Mouse (Mus musculus) intestine, embryonic 14.5 days (tissue): ENCODE results near the gene Ddr1. TPM values are rescaled to one million over a fixed set of nuclear protein-coding genes. Genes with fewer than 3 reads are reported as not detected.

Source experiments
- ATAC-seq: fragments of 200-750 bp; cut with Nextera tagmentation; replicated peaks from 2 replicates; pipeline ENCODE4 v1.8.0; 2017; ENCODE audit warnings: low read depth, moderate number of reproducible peaks, moderate TSS enrichment, moderate library complexity; ENCODE audit not compliant: low FRiP score, low TSS enrichment
- DNase-seq: peaks from one replicate; pipeline ENCODE4 v3.0.0-alpha.2; 2018; ENCODE audit warnings: low spot score
- H3K27ac ChIP-seq: fragments of 300-500 bp; sonication (generic); 2 replicates; pipeline ENCODE4 v1.5.1; 2014; ENCODE audit warnings: low read depth, mild to moderate bottlenecking, control low read depth
- H3K27me3 ChIP-seq: fragments of 300-500 bp; sonication (generic); replicated peaks from 2 replicates; pipeline ENCODE4 v1.6.1; 2014; ENCODE audit warnings: low read length, control low read depth; ENCODE audit not compliant: control insufficient read depth, insufficient read depth
- H3K36me3 ChIP-seq: fragments of 300-500 bp; sonication (generic); 2 replicates; pipeline ENCODE4 v1.6.1; 2014; ENCODE audit warnings: low read length, control low read depth; ENCODE audit not compliant: control insufficient read depth, insufficient read depth
- H3K4me1 ChIP-seq: fragments of 300-500 bp; sonication (generic); replicated peaks from 2 replicates; pipeline ENCODE4 v1.6.1; 2014; ENCODE audit warnings: low read length, control low read depth, mixed read lengths; ENCODE audit not compliant: control insufficient read depth, insufficient read depth
- H3K4me2 ChIP-seq: fragments of 300-500 bp; sonication (generic); 2 replicates; pipeline ENCODE4 v1.6.1; 2014; ENCODE audit warnings: low read length
- H3K4me3 ChIP-seq: fragments of 300-500 bp; sonication (generic); 2 replicates; pipeline ENCODE4 v1.5.1; 2014; ENCODE audit warnings: low read depth, low read length, control low read depth, mixed read lengths
- H3K9ac ChIP-seq: fragments of 300-500 bp; sonication (generic); 2 replicates; pipeline ENCODE4 v1.6.1; 2014; ENCODE audit warnings: mild to moderate bottlenecking, low read length
- H3K9me3 ChIP-seq: fragments of 300-500 bp; sonication (generic); 2 replicates; pipeline ENCODE4 v1.6.1; 2016; ENCODE audit warnings: low read length, control low read depth; ENCODE audit not compliant: control insufficient read depth
- WGBS: fragments of 180-500 bp; shearing (Covaris S2); extraction: QIAGEN DNeasy Blood & Tissue Kit; methylation state at CpG from one replicate; pipeline ENCODE4 v1.1.7; 2014; 5-methylcytosine and 5-hydroxymethylcytosine counted together
- polyA plus RNA-seq: library from polyadenylated mRNA; unstranded; fragments of >200 nt; fragmentation: Nextera tagmentation; extraction: Ambion mirVana; gene quantifications from 2 replicates; pipeline ENCODE4 v1.2.1, GENCODE M21; 2014

The Ddr1 gene
- 44.6 and 45.1 TPM in 2 replicates for polyA plus RNA-seq

GRCm38 (mm10) chr17:35704621-35705464, at the start of gene Ddr1:
TSS of gene Ddr1 (minus strand) at chr17:35704621.
- peak; percentile 17; the same call in 1 of the 2 replicates for ATAC-seq
- peak; percentile 80 for DNase-seq
- peak within 1 kb of the TSS; percentile 34 for H3K4me3 ChIP-seq
- WGBS: 9% methylated on average over 19 of the region's 19 CpGs
- H3K36me3 ChIP-seq: no peaks in the 10 kb centered on the region
- peak within 1 kb of the TSS; percentile 40 for H3K9ac ChIP-seq
- no peaks in the 10 kb centered on the region for H3K27me3 ChIP-seq
- H3K4me2 ChIP-seq: peak within 1 kb of the TSS; percentile 54
- H3K27ac ChIP-seq: peak within 1 kb of the TSS; percentile 93
- H3K9me3 ChIP-seq: no peaks in the 10 kb centered on the region
- H3K4me1 ChIP-seq: peaks cover 11% of the 10 kb centered on the region

- Histone ChIP-seq H3K4me1 (no peaks in the 10 kb centered on the region), H3K9ac (no peak overlapping the region), H3K27ac (no peak overlapping the region), H3K27me3 (no peaks in the 10 kb centered on the region), H3K4me2 (no peak overlapping the region), H3K4me3 (no peak overlapping the region), H3K36me3 (no peaks in the 10 kb centered on the region), H3K9me3 (no peaks in the 10 kb centered on the region)
- DNase-seq (no peak), ATAC-seq (no peak)
- WGBS: 97% methylated on average over 7 of the region's 7 CpGs
These were observed 49.2 kb upstream of the Ddr1 start for GRCm38 (mm10) chr17:35753668-35754067.

- Histone ChIP-seq H3K27me3 (no peaks in the 10 kb centered on the region), H3K27ac (no peak overlapping the region), H3K9ac (no peak overlapping the region), H3K4me1 (no peaks in the 10 kb centered on the region), H3K36me3 (no peaks in the 10 kb centered on the region), H3K4me3 (no peak overlapping the region), H3K9me3 (no peaks in the 10 kb centered on the region), H3K4me2 (no peak overlapping the region)
- ATAC-seq (no peak), DNase-seq (no peak)
- 63% methylated on average over 7 of the region's 7 CpGs for WGBS
These were observed 47.9 kb upstream of the Ddr1 start for GRCm38 (mm10) chr17:35752221-35752811.

GRCm38 (mm10) chr17:35749685-35750084, 45.3 kb upstream of the Ddr1 start:
- WGBS: 81% methylated on average over 10 of the region's 10 CpGs
- ATAC-seq: no peak
- H3K27ac ChIP-seq: no peak overlapping the region

GRCm38 (mm10) chr17:35744361-35744760, 39.9 kb upstream of the Ddr1 start:
- ATAC-seq (no peak), DNase-seq (no peak)
- H3K4me1 ChIP-seq: no peaks in the 10 kb centered on the region
- no peaks in the 10 kb centered on the region for H3K9me3 ChIP-seq
- H3K36me3 ChIP-seq: no peaks in the 10 kb centered on the region
- no peaks in the 10 kb centered on the region for H3K27me3 ChIP-seq
- WGBS: 92% methylated on average over 2 of the region's 2 CpGs
- no peak overlapping the region for H3K9ac ChIP-seq
- H3K4me3 ChIP-seq: no peak overlapping the region
- H3K4me2 ChIP-seq: no peak overlapping the region
- H3K27ac ChIP-seq: no peak overlapping the region

More at GRCm38 (mm10) chr17:35749685-35750084, 45.3 kb upstream of the Ddr1 start:
- no peaks in the 10 kb centered on the region for H3K36me3 ChIP-seq
- H3K4me1 ChIP-seq: no peaks in the 10 kb centered on the region
- H3K9me3 ChIP-seq: no peaks in the 10 kb centered on the region
- no peak overlapping the region for H3K4me2 ChIP-seq
- H3K4me3 ChIP-seq: no peak overlapping the region
- no peaks in the 10 kb centered on the region for H3K27me3 ChIP-seq
- DNase-seq: no peak
- no peak overlapping the region for H3K9ac ChIP-seq

- Histone ChIP-seq H3K27ac (no peak overlapping the region), H3K4me2 (no peak overlapping the region), H3K9ac (no peak overlapping the region), H3K4me1 (no peaks in the 10 kb centered on the region), H3K36me3 (no peaks in the 10 kb centered on the region), H3K4me3 (no peak overlapping the region), H3K27me3 (no peaks in the 10 kb centered on the region), H3K9me3 (no peaks in the 10 kb centered on the region)
- DNase-seq (no peak), ATAC-seq (no peak)
- 74% methylated on average over 3 of the region's 3 CpGs for WGBS
These were observed 38.5 kb upstream of the Ddr1 start for GRCm38 (mm10) chr17:35742948-35743347.

GRCm38 (mm10) chr17:35741589-35742226, 37.3 kb upstream of the Ddr1 start:
- DNase-seq (no peak), ATAC-seq (no peak)
- Histone ChIP-seq H3K27me3 (no peaks in the 10 kb centered on the region), H3K4me2 (no peak overlapping the region), H3K27ac (no peak overlapping the region), H3K36me3 (no peaks in the 10 kb centered on the region), H3K9ac (no peak overlapping the region), H3K4me1 (0 out of 2 replicates have a peak, but pooled peaks cover 3% of the 10 kb centered on the region), H3K4me3 (no peak overlapping the region), H3K9me3 (no peaks in the 10 kb centered on the region)
- 71% methylated on average over 9 of the region's 9 CpGs for WGBS

- DNase-seq (no peak), ATAC-seq (no peak)
- WGBS: 62% methylated on average over 5 of the region's 5 CpGs
- no peak overlapping the region for H3K4me3 ChIP-seq
- H3K27ac ChIP-seq: no peak overlapping the region
- no peak overlapping the region for H3K4me2 ChIP-seq
- H3K27me3 ChIP-seq: no peaks in the 10 kb centered on the region
- H3K9me3 ChIP-seq: no peaks in the 10 kb centered on the region
- H3K36me3 ChIP-seq: no peaks in the 10 kb centered on the region
- H3K9ac ChIP-seq: no peak overlapping the region
- peaks cover 3% of the 10 kb centered on the region; the same call in 1 of the 2 replicates for H3K4me1 ChIP-seq
These were observed 36.0 kb upstream of the Ddr1 start for GRCm38 (mm10) chr17:35740276-35740880.
